Mouse (Mus musculus) urinary bladder, adult 2 months (tissue): ENCODE measurements around the gene Sfn. TPM values are rescaled to one million over a fixed set of nuclear protein-coding genes. Genes with fewer than 3 reads are reported as not detected.

Experiments used
- DNase-seq: peaks from one replicate; pipeline ENCODE4 v3.0.0; 2022; ENCODE audit warnings: low spot score
- polyA plus RNA-seq: library from polyadenylated mRNA; depleted of rRNA; stranded (reverse); fragments of >200 nt; gene quantifications from 2 replicates; pipeline ENCODE4 v1.2.3, GENCODE M21; 2012; rRNA removed

Sfn gene
- polyA plus RNA-seq, 1 experiment: 326 TPM

- DNase-seq: no peak
Measured at GRCm38 (mm10) chr4:133577983-133578382, 24.0 kb downstream of the Sfn start.

GRCm38 (mm10) chr4:133574843-133575202 lies 27.1 kb downstream of the Sfn start:
- DNase-seq: no peak

- peak; percentile 81 for DNase-seq
Measured at GRCm38 (mm10) chr4:133574070-133574842, 27.7 kb downstream of the Sfn start, which contains the start of gene Gpatch3. Gene Gpatch3, plus strand, starts transcription at chr4:133574745.

- no peak for DNase-seq
Measured at GRCm38 (mm10) chr4:133570066-133570466, 31.9 kb downstream of the Sfn start.

GRCm38 (mm10) chr4:133569291-133570065 lies 32.5 kb downstream of the Sfn start:
- no peak for DNase-seq

- DNase-seq: no peak
Measured at GRCm38 (mm10) chr4:133567251-133567650, 34.7 kb downstream of the Sfn start.

- DNase-seq: no peak
Measured at GRCm38 (mm10) chr4:133563123-133563571, 38.8 kb downstream of the Sfn start.

- DNase-seq: no peak
Measured at GRCm38 (mm10) chr4:133561622-133562021, 40.3 kb downstream of the Sfn start.

GRCm38 (mm10) chr4:133559846-133560245 lies 42.1 kb downstream of the Sfn start:
- no peak for DNase-seq

GRCm38 (mm10) chr4:133557041-133557717 lies 44.8 kb downstream of the Sfn start:
- DNase-seq: no peak

GRCm38 (mm10) chr4:133553448-133554330 lies 48.3 kb downstream of the Sfn start:
- DNase-seq: no peak

GRCm38 (mm10) chr4:133552768-133553447 lies 49.1 kb downstream of the Sfn start, which contains the start of gene Nr0b2:
Gene Nr0b2, plus strand, starts transcription at chr4:133553376.
- no peak for DNase-seq

GRCm38 (mm10) chr4:133552029-133552428 lies 49.9 kb downstream of the Sfn start:
- DNase-seq: no peak

Other genes with a start within 250 kb of the Sfn start
- gene Wdtc1, start 248.7 kb downstream of the Sfn start, polyA plus RNA-seq: 24.7 and 35.5 TPM in 2 replicates
- gene Slc9a1, start 232.5 kb downstream of the Sfn start, polyA plus RNA-seq: 30.7 and 43.4 TPM in 2 replicates
- gene Tent5b, start 122.0 kb downstream of the Sfn start, polyA plus RNA-seq: 26.0 and 32.2 TPM in 2 replicates
- 25.1 and 49.7 TPM in 2 replicates for gene Trnp1, start 103.6 kb downstream of the Sfn start, polyA plus RNA-seq
- gene Kdf1, start 83.2 kb downstream of the Sfn start, polyA plus RNA-seq: 7.6 and 10.0 TPM in 2 replicates
- gene Nudc, start 56.2 kb downstream of the Sfn start, polyA plus RNA-seq: 107 and 117 TPM in 2 replicates
- not detected in 2 replicates for gene Nr0b2, start 48.8 kb downstream of the Sfn start, polyA plus RNA-seq
- gene Gpatch3, start 27.4 kb downstream of the Sfn start, polyA plus RNA-seq: 4.5 and 4.6 TPM in 2 replicates
- 20.5 and 25.2 TPM in 2 replicates for gene Gpn2, start 17.8 kb downstream of the Sfn start, polyA plus RNA-seq
- 17.8 and 19.7 TPM in 2 replicates for gene Zdhhc18, start 48.0 kb upstream of the Sfn start, polyA plus RNA-seq
- gene Pigv, start 70.5 kb upstream of the Sfn start, polyA plus RNA-seq: 17.1 and 19.4 TPM in 2 replicates
- 26.3 and 41.5 TPM in 2 replicates for gene Arid1a, start 154.6 kb upstream of the Sfn start, polyA plus RNA-seq